Mouse (Mus musculus): ENCODE data around the gene Pip5k1b.
A peak's percentile ranks its signal among the peaks of the same experiment; 100 is the strongest.

The Pip5k1b gene

GRCm38 (mm10) chr19:24404716-24405115 is 151.0 kb downstream of the Pip5k1b start:
- no peak for DNase-seq

GRCm38 (mm10) chr19:24403245-24403644 is 152.4 kb downstream of the Pip5k1b start:
- no peak for DNase-seq

GRCm38 (mm10) chr19:24393920-24394319 is 161.8 kb downstream of the Pip5k1b start:
- DNase-seq = no peak

- DNase-seq = peak; percentile 8
Observed at GRCm38 (mm10) chr19:24391519-24392251, 164.0 kb downstream of the Pip5k1b start.

- DNase-seq = no peak
Observed at GRCm38 (mm10) chr19:24386956-24387865, 168.5 kb downstream of the Pip5k1b start.

GRCm38 (mm10) chr19:24378470-24378869 is 177.2 kb downstream of the Pip5k1b start:
- no peak for DNase-seq

GRCm38 (mm10) chr19:24371763-24372640 is 183.7 kb downstream of the Pip5k1b start:
- DNase-seq = no peak

- no peak for DNase-seq
Observed at GRCm38 (mm10) chr19:24368419-24368818, 187.3 kb downstream of the Pip5k1b start.

GRCm38 (mm10) chr19:24367722-24368121 is 187.9 kb downstream of the Pip5k1b start:
- no peak for DNase-seq

GRCm38 (mm10) chr19:24366747-24367146 is 188.9 kb downstream of the Pip5k1b start:
- no peak for DNase-seq

- no peak for DNase-seq
Observed at GRCm38 (mm10) chr19:24362626-24363321, 192.9 kb downstream of the Pip5k1b start.

GRCm38 (mm10) chr19:24359270-24359669 is 196.4 kb downstream of the Pip5k1b start:
- no peak for DNase-seq

- no peak for DNase-seq
Observed at GRCm38 (mm10) chr19:24352298-24352959, 203.2 kb downstream of the Pip5k1b start.

GRCm38 (mm10) chr19:24344501-24344900 is 211.2 kb downstream of the Pip5k1b start:
- DNase-seq = no peak

- no peak for DNase-seq
Observed at GRCm38 (mm10) chr19:24342786-24343185, 212.9 kb downstream of the Pip5k1b start.

- DNase-seq = no peak
Observed at GRCm38 (mm10) chr19:24336370-24337076, 219.1 kb downstream of the Pip5k1b start.

- DNase-seq = no peak
Observed at GRCm38 (mm10) chr19:24335611-24336343, 219.9 kb downstream of the Pip5k1b start.

GRCm38 (mm10) chr19:24332956-24333355 is 222.7 kb downstream of the Pip5k1b start:
- peak; percentile 44 for DNase-seq

- DNase-seq = no peak
Observed at GRCm38 (mm10) chr19:24331274-24331673, 224.4 kb downstream of the Pip5k1b start.

GRCm38 (mm10) chr19:24330366-24330765 is 225.3 kb downstream of the Pip5k1b start:
- no peak for DNase-seq

All from kidney, postnatal 14 days (tissue).